Mouse (Mus musculus) forebrain, embryonic 13.5 days (tissue): ENCODE results near the gene Myo15b. TPM values are rescaled to one million over a fixed set of nuclear protein-coding genes. Genes with fewer than 3 reads are reported as not detected.
A peak's percentile ranks its signal among the peaks of the same experiment; 100 is the strongest.

Source experiments
- ATAC-seq: fragments of 200-750 bp; cut with Nextera tagmentation; 2 replicates; pipeline ENCODE4 v1.8.0; 2017
- H3K27ac ChIP-seq: fragments of 300-500 bp; sonication (generic); 2 replicates; pipeline ENCODE4 v1.5.1; 2015; ENCODE audit warnings: inconsistent platforms, mild to moderate bottlenecking, moderate library complexity
- H3K27me3 ChIP-seq: fragments of 300-500 bp; sonication (generic); 2 replicates; pipeline ENCODE4 v1.6.1; 2015; ENCODE audit warnings: mild to moderate bottlenecking, inconsistent platforms
- H3K36me3 ChIP-seq: fragments of 300-500 bp; sonication (generic); 2 replicates; pipeline ENCODE4 v1.6.1; 2015; ENCODE audit warnings: mild to moderate bottlenecking, inconsistent platforms; ENCODE audit not compliant: poor library complexity, severe bottlenecking
- H3K4me1 ChIP-seq: fragments of 300-500 bp; sonication (generic); 2 replicates; pipeline ENCODE4 v1.6.1; 2015; ENCODE audit warnings: inconsistent platforms
- H3K4me2 ChIP-seq: fragments of 300-500 bp; sonication (generic); 2 replicates; pipeline ENCODE4 v1.6.1; 2015; ENCODE audit warnings: inconsistent platforms, mild to moderate bottlenecking, moderate library complexity
- H3K4me3 ChIP-seq: fragments of 300-500 bp; sonication (generic); 2 replicates; pipeline ENCODE4 v1.5.1; 2015; ENCODE audit warnings: mild to moderate bottlenecking, inconsistent platforms
- H3K9ac ChIP-seq: fragments of 300-500 bp; sonication (generic); 2 replicates; pipeline ENCODE4 v1.6.1; 2015; ENCODE audit warnings: mild to moderate bottlenecking, inconsistent platforms
- H3K9me3 ChIP-seq: fragments of 300-500 bp; sonication (generic); replicated peaks from 2 replicates; pipeline ENCODE4 v1.6.1; 2016; ENCODE audit warnings: inconsistent platforms
- WGBS: fragments of 180-500 bp; shearing (Covaris S2); methylation state at CpG from one replicate; pipeline ENCODE4 v1.1.7; 2015; 5-methylcytosine and 5-hydroxymethylcytosine counted together
- polyA plus RNA-seq: library from polyadenylated mRNA; unstranded; fragments of >200 nt; fragmentation: Nextera tagmentation; extraction: Ambion mirVana; gene quantifications from 2 replicates; pipeline ENCODE4 v1.2.1, GENCODE M21; 2015

Myo15b gene
- polyA plus RNA-seq, 1 experiment from 2014 or later, result 0.21 TPM

DNA sequence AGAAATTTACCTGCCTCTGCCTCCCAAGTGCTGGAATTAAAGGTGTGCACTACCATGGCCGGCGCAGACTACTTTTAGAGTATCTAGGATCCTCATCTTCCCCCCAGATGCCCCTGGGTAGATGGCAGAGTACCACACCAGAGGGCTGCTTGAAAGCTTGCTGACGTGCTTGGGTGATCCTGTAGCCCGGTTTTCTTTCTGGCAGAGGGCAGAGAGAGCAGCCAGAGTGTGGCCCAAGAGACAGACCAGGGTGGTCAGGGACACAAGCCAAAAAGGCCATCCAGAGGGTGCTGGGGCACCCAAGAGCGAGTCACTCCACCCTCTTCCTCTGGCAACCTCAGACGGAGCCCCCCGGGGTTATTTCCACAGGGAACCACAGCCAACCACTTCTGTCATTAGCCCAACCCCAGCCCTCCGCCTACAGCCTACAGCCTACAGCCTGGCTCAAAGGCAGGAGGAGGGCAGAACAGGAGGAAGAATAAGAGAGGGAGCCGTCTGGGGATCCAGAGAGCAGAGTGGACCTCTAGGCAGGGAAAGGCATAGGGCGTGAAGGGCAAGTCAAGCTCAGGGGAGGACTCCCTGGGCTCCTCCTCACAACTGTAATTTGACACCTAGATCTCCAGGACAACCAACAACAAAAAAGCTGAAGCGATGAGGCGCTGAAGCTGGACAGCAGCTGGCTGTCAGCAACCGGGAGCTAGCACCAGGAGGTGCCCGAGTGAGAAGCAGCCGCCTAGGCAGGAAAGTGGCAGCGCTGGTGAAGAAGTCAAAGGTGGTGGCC, 41.5 kb downstream of the Myo15b start, which contains the start of gene Smim5:
Smim5 (plus strand) TSS at position 481 of the 781 bp plus-strand sequence.
- Histone ChIP-seq H3K4me2 (peak within 1 kb of the TSS; percentile 8; the same call in 1 of the 2 replicates), H3K9ac (peak within 1 kb of the TSS; percentile 22)
- WGBS, result 36% methylated on average over 16 of the region's 16 CpGs

GRCm38 (mm10) chr11:115900561-115901337, 42.5 kb downstream of the Myo15b start:
- H3K4me2 ChIP-seq, result no peak overlapping the region
- H3K36me3 ChIP-seq, result peaks cover 28% of the 10 kb centered on the region
- no peaks in the 10 kb centered on the region for H3K9me3 ChIP-seq
- no peak overlapping the region for H3K4me3 ChIP-seq
- H3K4me1 ChIP-seq, result peaks cover 12% of the 10 kb centered on the region; the same call in 1 of the 2 replicates
- H3K27ac ChIP-seq, result no peak overlapping the region
- H3K9ac ChIP-seq, result 0 out of 2 replicates have a peak overlapping the region, but pooled peaks have one; percentile 10
- ATAC-seq, result no peak
- WGBS, result 84% methylated on average over 8 of the region's 8 CpGs
- no peaks in the 10 kb centered on the region for H3K27me3 ChIP-seq

More for the DNA sequence above, 41.5 kb downstream of the Myo15b start, which contains the start of gene Smim5:
- H3K27me3 ChIP-seq, result no peaks in the 10 kb centered on the region
- H3K36me3 ChIP-seq, result peaks cover 31% of the 10 kb centered on the region
- no peak within 1 kb of the TSS for H3K27ac ChIP-seq
- peaks cover 12% of the 10 kb centered on the region; the same call in 1 of the 2 replicates for H3K4me1 ChIP-seq
- H3K9me3 ChIP-seq, result no peaks in the 10 kb centered on the region
- H3K4me3 ChIP-seq, result no peak within 1 kb of the TSS
- ATAC-seq, result no peak

DNA sequence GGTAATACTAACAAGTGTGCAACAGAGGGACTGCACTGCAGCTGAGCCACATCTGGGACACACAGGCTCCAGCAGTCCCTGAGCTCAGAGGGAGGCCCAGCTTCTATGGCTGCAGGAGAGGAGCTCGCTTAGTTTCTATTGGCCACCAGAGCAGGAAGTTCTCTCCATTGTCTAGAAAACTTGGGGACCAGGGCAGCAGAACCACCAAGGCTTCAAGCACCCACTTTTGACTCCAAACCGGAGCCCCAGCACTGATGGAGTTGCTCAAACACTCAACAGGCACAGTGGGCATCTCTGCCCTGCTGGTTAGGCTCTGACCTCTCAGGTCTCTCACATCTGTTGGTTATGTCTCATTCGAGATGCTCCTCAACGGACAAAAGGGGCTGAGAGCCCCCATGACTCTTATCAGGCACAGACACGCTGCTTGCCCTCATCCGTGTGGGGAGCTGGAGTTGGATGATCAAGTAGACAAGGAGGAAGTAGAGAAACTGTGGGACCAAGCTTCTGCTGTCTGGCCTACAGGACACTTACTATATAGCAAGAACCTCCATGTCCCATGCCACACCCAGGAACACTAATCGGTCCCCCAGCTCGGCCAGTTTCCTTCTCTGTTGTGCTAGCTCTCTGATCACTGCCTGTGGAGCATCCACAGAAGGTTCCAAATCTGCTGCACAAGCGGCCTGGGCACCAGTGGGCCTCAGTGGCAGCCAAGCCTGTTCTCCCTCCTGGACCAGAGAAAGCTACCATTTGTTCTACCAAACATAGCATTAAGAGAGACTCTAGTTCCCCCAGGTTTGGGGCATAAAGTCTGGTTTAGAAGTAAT, 43.3 kb downstream of the Myo15b start:
- 91% methylated on average over 9 of the region's 9 CpGs for WGBS

GRCm38 (mm10) chr11:115902177-115902576, 44.0 kb downstream of the Myo15b start:
- Histone ChIP-seq H3K4me2 (no peak overlapping the region), H3K9me3 (no peaks in the 10 kb centered on the region), H3K27ac (no peak overlapping the region), H3K36me3 (peaks cover 19% of the 10 kb centered on the region; the same call in 1 of the 2 replicates), H3K9ac (no peak overlapping the region), H3K4me3 (no peak overlapping the region), H3K27me3 (no peaks in the 10 kb centered on the region), H3K4me1 (peaks cover 12% of the 10 kb centered on the region; the same call in 1 of the 2 replicates)
- ATAC-seq, result no peak
- 86% methylated on average over 5 of the region's 5 CpGs for WGBS

More for the DNA sequence above, 43.3 kb downstream of the Myo15b start:
- peaks cover 12% of the 10 kb centered on the region; the same call in 1 of the 2 replicates for H3K4me1 ChIP-seq
- no peaks in the 10 kb centered on the region for H3K27me3 ChIP-seq
- no peak overlapping the region for H3K4me3 ChIP-seq
- no peaks in the 10 kb centered on the region for H3K9me3 ChIP-seq
- H3K9ac ChIP-seq, result no peak overlapping the region
- H3K36me3 ChIP-seq, result peaks cover 21% of the 10 kb centered on the region
- no peak for ATAC-seq
- H3K4me2 ChIP-seq, result no peak overlapping the region
- no peak overlapping the region for H3K27ac ChIP-seq

DNA sequence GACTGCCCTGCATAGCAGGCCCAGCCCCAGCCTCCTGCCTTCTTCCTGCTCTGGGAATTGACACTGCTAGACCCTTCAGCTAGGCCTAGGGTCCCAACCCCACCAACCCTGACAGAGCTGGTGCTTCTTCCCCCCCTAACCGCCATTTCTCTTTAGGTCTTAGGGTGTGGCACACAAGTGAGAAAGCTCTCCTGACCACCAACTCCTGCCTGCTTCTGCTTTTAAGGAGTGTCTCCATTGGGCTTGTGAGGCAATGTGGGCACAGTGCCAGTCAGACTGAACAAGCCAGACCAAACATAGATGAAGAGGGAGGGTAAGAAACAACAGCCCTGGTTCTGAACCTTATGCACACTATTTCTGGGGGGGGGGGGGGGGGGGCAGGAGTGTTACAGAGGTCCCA, 44.6 kb downstream of the Myo15b start:
- H3K4me2 ChIP-seq, result no peak overlapping the region
- H3K9me3 ChIP-seq, result no peaks in the 10 kb centered on the region
- no peaks in the 10 kb centered on the region for H3K27me3 ChIP-seq
- peaks cover 12% of the 10 kb centered on the region; the same call in 1 of the 2 replicates for H3K4me1 ChIP-seq
- no peak overlapping the region for H3K4me3 ChIP-seq
- WGBS, result 93% methylated on average over 1 of the region's 1 CpGs
- peaks cover 13% of the 10 kb centered on the region; the same call in 1 of the 2 replicates for H3K36me3 ChIP-seq
- no peak overlapping the region for H3K27ac ChIP-seq
- no peak for ATAC-seq
- H3K9ac ChIP-seq, result no peak overlapping the region

GRCm38 (mm10) chr11:115903384-115904230, 45.4 kb downstream of the Myo15b start:
- Histone ChIP-seq H3K4me2 (no peak overlapping the region), H3K9ac (no peak overlapping the region), H3K36me3 (peaks cover 17% of the 10 kb centered on the region; the same call in 1 of the 2 replicates), H3K4me3 (no peak overlapping the region), H3K4me1 (peaks cover 12% of the 10 kb centered on the region; the same call in 1 of the 2 replicates), H3K27ac (no peak overlapping the region), H3K27me3 (no peaks in the 10 kb centered on the region), H3K9me3 (no peaks in the 10 kb centered on the region)
- no peak for ATAC-seq
- WGBS, result 86% methylated on average over 11 of the region's 11 CpGs

- H3K9ac ChIP-seq, result no peak overlapping the region
- H3K4me1 ChIP-seq, result peaks cover 12% of the 10 kb centered on the region; the same call in 1 of the 2 replicates
- 87% methylated on average over 8 of the region's 8 CpGs for WGBS
Observed at GRCm38 (mm10) chr11:115904231-115904955, 46.2 kb downstream of the Myo15b start.

GRCm38 (mm10) chr11:115904956-115905790, 47.0 kb downstream of the Myo15b start:
- no peak overlapping the region for H3K4me2 ChIP-seq
- peaks cover 22% of the 10 kb centered on the region; the same call in 1 of the 2 replicates for H3K36me3 ChIP-seq
- WGBS, result 53% methylated on average over 16 of the region's 16 CpGs
- H3K27ac ChIP-seq, result no peak overlapping the region
- H3K9ac ChIP-seq, result no peak overlapping the region
- no peak overlapping the region for H3K4me3 ChIP-seq
- ATAC-seq, result no peak
- H3K9me3 ChIP-seq, result no peaks in the 10 kb centered on the region
- 0 out of 2 replicates have a peak, but pooled peaks cover 5% of the 10 kb centered on the region for H3K4me1 ChIP-seq
- H3K27me3 ChIP-seq, result no peaks in the 10 kb centered on the region

More at GRCm38 (mm10) chr11:115904231-115904955, 46.2 kb downstream of the Myo15b start:
- Histone ChIP-seq H3K27me3 (no peaks in the 10 kb centered on the region), H3K4me2 (no peak overlapping the region), H3K9me3 (no peaks in the 10 kb centered on the region), H3K4me3 (no peak overlapping the region), H3K36me3 (peaks cover 17% of the 10 kb centered on the region; the same call in 1 of the 2 replicates), H3K27ac (no peak overlapping the region)
- ATAC-seq, result no peak

- Histone ChIP-seq H3K4me1 (no peaks in the 10 kb centered on the region), H3K27ac (no peak overlapping the region), H3K4me3 (no peak overlapping the region), H3K9ac (no peak overlapping the region), H3K27me3 (no peaks in the 10 kb centered on the region), H3K36me3 (peaks cover 24% of the 10 kb centered on the region; the same call in 1 of the 2 replicates), H3K9me3 (no peaks in the 10 kb centered on the region), H3K4me2 (no peak overlapping the region)
- WGBS, result 78% methylated on average over 3 of the region's 3 CpGs
- ATAC-seq, result no peak
Observed at GRCm38 (mm10) chr11:115906116-115906515, 47.9 kb downstream of the Myo15b start.
